Mouse (Mus musculus): ENCODE measurements around the gene Ifnab.
A peak's percentile ranks its signal among the peaks of the same experiment; 100 is the strongest.

Gene Ifnab

DNA sequence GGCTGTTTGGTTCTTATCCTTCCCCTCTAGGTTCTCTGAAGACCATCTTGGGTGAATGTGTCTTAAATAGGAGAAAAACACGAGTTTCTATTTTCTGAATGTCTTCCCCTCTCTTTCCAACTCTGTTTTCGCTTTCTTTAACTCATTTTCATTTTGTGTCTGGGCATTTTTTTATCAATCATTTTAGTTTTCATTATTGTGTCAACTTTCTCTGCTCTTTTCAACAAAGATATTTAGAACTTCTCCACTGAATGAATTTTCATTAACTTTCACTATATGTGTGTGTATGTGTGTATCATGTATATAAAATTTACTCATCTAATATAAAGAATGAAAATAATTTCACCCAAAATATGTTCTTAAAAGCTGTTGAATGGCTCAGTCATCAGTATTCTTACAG is at the start of gene Ifnab:
Gene Ifnab, minus strand, starts transcription at position 101 of the 400 bp plus-strand sequence.
- DNase-seq = no peak

DNA sequence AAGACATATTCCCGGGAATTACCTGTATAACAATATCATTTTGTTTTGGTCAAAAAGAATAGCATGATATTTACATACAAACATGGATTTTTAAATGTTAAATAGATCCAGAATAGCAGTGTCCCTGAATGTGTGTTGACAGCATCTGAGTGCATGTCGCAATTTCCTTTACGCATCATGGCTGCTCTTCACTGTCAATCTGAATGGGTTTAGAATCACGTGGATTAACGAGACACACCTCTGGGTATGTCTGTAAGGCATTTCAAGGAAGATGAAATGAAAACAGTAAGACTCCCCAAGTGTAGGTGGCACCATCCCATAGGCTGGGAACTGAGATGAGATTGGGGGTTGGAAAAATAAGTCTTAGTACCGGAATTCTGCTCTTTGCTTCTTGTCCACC is 47.9 kb upstream of the Ifnab start:
- no peak for DNase-seq

DNA sequence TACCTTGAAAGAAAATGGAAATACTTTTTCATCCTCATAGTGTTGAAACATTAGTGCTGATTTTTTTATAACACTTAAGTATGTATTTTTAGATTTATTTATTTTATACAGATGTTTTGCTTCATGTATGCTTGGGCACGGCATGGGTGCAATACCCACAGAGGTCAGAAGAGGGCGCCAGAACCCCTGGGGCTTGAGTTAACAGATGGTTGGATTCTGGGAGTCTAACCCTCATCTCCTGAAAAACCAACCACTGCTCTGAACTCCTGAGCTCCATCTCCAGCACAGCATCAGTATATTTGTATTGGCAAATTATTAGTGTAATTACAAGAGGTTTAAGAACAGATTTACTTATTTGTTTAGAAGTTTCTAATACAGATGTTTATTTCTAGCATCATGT is 47.3 kb upstream of the Ifnab start:
- peak; percentile 27 for DNase-seq

DNA sequence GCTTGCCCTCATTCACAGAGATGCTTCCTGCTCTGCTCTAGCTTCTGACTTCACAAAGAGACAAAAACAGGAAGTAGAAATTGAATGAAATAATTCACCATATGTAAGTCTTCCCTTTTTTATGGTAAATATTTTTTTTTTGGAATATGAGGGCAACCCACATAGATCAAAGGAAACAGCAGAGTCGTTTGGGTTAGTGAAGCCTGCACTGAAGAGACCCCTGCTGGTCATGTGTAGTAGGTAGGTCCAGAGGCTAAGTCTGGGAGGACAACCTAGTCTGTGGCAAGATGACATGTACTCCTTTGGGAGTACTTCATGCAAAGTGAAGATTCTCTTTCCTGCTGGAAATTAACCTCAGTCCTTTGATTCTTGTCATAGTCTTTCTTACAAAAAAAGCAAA is 36.2 kb upstream of the Ifnab start:
- no peak for DNase-seq

DNA sequence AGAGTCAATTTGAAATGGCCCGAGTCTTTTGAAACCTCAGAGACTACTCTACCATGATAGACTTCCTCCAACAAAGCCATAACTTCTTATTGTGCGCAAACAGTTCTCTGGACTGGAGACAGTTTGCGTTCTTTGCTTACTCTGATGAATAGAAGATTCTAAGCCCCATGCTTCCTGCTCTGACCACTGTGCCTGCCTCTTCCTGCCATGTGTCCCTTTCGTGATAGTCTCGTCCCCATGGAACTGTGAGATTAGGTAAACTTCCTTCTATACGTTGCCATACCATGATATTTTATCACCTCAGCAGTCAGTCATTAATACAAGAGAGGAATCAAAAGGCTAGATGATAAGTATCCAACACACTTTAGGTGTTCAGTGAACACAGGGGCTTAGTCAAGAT is 35.6 kb upstream of the Ifnab start:
- DNase-seq = no peak

DNA sequence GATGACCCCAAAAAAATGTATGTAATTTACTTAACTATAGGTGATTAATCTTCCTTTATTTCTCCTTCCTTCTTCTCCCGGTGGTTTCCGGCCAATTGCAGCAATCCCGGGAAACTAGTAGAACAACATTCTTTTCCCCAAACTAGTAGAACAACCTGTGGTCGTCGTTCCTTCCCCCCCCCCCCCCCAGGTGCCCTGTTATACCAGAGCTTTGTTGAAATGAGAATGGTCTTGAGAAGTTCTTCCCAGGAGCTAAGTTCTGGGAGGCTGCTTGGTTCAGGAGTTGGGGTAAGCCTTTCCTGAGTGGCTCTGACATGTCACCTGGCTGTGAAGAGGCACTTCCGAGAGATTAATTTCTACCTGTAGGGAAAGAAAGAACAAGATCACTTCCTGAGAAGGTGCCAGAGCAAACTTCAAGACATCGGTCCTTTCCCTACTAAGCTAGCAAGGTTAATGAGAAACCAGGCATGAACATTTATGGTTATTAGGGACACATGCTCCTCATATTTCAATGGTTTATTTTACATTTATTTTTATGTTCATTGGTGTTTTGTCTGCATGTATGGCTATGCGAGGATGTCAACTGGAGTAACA is 32.4 kb upstream of the Ifnab start:
- DNase-seq = peak; percentile 10

DNA sequence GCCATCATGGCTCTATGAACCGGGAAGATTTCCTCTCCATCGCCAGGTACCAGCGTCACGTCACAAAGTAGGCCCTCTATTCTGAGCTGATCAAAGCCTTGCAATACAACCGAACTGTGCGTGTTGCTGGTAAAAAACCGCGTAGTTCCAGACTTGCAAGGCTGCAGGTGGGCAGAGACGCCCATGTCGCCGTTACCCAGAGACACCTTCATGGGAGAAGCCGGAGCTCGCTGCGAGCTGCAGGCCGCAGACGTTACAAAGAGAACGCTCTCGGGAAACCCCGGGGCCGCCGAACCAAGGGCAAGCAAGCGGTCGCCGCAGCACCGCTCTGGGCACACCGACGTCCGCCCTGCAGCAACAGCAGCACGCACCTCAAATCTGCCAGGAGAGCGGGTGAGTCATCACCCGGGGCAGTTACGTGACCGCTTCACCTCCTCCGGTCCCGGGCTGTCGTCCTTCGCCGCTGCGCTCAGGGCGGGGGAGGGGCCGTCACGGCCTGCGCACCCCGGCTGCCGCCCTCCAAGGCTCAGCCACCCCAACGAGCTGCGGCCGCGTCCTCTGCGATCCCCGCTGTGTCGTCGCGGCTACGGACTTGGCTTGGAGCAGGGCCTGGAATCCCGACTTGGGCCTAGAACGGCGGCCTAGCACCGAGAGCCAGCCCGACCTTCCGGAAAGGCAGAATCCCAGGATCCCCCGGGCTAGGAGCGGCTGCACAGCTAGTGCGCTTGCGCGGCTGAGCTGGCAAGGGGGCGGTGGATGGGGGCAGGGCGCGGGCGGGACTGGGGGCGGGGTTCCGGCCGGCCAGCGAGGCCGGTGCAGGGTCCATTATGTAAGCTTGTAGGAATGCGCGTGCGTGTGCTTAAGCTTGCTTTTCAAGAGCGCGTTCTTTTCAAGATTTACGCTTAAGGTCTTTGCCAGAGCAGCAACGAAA is 30.9 kb upstream of the Ifnab start, which contains the start of the genes Gm26566 and Klhl9:
Gene Gm26566, plus strand, starts transcription at position 15 of the 931 bp plus-strand sequence.
Gene Klhl9, minus strand, starts transcription at position 675 of the 931 bp plus-strand sequence.
- DNase-seq = peak; percentile 94

DNA sequence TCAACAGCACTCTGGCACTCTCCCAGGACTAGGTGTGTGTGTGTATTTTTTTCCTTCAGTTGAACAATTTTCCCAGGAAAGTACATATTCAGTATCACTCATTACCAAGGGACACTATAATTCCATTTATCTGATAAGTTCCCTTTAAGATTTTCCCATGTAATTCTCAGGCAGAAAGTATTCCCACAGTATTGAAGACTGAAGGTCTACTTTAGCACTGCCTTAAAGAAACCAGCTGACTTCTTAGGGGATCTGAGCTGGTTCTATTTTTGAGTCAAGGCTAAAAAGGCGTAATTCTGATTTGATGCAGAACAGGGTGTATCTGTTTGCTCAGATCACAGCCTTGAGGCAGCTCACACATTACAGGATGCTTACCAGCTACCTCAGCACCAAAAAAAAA is 27.6 kb upstream of the Ifnab start:
- no peak for DNase-seq

DNA sequence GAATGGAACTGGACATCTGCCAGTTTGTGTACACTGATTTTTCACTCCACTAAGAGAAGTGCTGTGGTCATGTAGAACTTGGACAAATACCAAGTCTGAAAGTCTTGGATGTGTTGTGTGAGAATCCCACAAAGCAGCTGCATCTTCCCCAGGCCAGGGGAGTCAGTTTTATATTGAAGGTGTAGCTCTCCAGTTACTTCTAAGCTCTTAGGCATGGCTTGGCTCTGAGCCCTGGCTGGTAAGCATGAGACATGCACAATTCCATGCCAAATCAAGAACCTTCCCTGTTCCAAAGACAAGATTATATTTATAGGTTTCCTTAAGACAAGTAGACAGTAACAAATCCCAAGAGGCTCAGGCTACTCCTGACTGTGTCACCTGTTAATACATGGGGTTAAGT is 23.9 kb upstream of the Ifnab start:
- peak; percentile 13 for DNase-seq

DNA sequence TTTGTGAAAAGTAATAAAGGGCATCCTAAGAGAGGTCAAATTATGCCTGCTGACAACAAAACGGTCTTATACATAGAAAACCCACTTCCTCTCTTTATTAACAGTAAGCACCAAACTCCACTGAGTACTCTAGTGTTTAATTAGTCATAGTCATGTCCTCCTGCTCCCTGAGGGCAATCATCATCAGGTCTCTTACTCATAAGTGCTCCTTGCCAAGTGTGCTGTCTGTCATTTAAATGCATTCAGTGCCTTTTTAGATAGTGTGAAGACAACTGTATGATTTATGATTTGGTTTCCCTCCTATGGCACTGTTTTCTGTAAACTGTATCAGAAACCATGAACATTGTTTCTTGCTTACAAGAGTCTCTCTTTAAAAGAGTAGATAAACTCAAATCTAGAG is 23.1 kb upstream of the Ifnab start:
- no peak for DNase-seq

DNA sequence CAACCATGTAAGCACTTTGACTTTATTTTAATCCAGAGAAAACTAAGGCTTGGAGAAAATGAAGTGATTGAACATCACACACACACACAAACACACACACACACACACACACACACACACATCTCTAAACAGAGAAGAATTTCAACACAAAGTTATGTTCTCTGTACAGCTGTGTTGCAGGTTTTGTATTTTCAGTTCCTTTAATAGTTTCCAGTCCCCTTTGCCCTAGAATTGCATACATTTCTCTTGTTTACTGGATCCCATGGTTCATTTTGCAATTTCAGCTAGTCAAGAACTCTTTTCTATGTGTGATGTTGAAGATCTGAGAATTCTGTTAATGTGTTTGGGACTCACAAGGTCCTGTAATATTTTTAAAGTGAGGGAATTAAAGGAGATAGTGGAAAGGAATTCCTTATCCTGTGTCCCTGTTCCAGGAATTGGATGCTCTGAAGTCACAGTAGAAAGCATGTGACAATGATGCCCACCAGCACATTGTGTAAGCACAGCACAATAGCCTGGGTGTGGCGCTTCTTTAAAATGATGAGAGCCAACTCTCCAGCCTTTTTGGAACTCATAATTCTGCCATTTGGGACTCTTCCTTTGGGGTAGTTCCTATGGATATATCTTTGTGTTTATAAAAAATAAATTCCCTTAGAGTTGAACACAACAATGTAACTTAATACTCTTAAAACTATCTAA is 16.1 kb upstream of the Ifnab start:
- DNase-seq = no peak

DNA sequence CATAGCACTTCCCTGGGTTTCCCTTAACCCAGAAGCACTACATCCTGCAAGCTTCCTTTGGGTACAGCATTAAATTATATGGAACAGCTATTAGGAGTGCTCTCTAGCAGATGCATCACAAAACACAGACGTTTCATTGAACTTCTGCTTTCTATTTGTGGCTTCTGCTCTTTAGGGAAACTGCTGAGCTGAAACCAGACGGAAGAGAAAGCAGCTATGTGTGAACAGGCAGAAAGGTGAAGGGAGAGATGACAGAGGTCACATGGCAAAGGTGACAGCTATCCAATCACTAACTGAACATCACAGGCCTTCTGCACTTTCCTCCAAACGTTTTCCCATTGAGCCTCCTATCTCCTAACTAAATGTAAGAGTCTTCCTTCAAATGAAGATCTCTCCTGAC is 14.8 kb upstream of the Ifnab start:
- DNase-seq = no peak

DNA sequence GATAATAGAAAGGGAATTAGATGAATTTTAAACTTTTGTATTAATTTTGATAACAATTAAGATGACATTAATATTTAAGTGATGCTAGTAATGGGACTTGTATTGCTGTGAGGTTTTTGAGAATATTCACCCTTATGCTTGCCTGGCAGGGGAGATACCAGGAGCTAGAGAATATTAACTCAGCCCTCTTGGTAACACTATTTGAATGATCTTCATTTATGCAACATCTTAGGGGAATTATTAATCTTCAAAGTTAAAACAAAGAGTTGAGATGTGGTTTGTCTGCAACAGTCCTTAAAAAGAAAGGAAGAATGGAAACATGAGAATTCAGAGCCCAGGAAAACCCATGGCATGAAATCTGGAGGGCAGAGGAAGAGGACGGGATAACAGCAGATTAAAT is 8.1 kb upstream of the Ifnab start:
- DNase-seq = no peak

DNA sequence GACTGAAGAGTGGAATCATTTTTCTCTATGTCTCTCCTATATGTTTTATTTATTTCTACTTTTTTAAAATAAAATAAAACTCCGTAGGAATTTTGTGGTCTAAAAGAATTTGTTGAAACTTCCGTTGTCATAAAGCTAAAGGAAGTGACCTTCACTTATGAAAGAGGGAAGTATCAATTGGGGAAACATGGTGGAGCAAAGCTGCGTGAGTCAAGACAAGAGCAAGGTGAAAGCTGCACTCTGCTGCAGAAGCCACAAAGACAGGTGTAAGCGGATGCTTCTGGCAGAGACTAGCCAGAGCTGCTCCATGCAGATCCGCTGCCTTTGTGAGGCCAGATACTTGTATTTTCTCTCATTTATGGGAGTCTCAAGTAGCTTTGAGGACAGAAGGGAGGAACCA is 7.6 kb upstream of the Ifnab start:
- no peak for DNase-seq

DNA sequence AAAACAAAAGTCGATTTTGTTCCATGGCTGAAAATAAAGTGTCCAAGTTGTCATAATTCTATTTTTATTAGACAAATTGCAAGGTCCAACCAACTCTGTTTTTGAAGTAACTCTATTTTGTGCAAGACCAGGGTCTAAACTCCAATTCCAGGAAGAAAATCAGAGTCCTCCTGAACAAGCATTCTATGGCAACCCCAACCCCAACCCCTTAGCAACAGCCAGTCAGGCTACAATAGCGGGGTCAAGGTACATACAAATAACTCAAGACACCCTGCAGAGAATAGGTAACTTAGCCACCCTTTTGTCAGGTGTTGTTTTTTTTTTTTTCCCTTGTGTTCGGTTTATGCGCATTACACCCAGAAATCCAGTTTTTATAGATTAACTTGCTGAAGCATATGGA is 6.6 kb upstream of the Ifnab start:
- no peak for DNase-seq

DNA sequence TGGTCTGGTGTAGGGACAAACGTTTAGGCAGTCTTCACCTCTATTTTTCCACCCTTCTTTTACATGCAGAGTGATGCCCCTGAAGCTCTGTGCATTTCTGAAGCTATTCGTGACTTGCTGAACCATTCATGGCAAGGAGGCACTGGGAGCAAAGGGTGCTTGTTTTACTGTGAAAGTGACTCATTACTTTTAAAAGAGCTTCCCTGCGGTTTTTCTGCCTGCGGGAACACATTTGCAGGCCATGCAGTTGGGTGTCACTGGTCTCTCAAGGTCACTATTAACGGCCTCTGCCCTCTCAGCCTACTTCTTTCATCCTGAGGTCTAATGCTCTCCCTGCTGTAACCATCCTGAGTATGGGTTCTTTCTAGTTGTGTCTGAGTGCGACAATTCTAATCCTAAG is 5.9 kb upstream of the Ifnab start:
- DNase-seq = no peak

DNA sequence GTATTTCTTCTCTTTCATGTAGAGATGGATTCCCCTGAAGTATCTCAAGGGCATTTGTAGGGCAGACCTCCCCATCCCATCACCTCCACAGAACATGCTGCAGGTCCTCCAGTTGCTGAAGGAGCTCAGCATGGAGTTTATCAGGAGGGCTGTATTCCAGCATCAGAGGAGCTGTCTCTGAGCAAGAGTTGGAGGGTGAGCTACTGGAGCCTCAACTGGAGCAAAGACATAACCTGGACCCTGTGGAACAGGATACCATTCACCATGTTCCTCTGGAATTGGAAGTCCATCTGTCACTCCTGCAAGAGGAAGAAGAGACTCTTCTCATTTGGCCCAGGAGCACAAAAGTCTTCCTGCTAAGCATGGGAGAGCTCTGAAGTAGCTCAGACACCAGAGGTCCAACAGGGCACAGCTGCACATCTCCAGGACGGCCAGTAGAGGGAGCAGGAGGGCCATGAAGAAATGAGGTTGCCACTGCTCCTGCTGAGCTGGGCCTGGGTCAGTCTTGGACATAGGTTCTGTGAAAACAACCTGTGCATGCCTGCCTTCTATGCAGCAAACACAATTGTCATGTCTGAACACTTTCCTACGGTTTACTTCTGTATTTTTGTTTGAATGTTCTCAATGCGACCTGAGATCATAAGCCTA is 5.2 kb upstream of the Ifnab start:
- DNase-seq = peak; percentile 56

DNA sequence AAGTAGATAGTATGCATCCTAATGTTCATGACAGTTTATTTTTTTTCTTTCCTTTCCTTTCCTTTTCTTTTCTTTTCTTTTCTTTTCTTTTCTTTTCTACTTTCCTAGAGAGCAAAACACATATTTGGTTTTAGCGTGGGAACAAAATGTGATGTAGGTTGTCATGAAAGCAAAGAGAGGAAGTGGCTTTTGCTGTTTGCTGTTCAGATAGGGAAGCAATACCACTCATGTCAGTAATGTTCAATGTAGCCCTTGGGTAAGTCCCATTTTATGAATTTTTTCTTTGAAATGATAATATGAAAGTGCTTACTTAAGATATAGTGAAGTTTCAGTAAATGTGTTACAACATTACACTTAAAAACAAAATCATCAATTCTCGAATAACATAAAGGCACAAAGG is 2.2 kb upstream of the Ifnab start:
- no peak for DNase-seq

DNA sequence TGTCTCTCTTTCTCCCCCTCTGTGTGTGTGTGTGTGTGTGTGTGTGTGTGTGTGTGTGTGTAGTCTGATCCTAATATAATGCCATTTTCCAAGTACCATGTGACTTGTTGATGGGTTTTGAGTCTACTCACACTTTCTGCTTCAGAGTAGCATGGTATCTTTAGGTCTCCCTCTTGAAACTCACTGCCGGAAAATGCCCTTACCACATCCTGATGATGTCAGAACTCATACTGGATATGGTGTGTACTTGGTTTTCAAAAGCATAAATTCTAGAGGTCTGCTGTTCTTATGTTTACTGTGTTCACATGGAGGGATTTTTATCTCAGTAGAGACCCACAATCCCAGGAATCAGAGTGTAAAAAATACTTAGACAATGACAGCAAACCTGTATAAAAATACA is 1.4 kb upstream of the Ifnab start:
- DNase-seq = no peak

DNA sequence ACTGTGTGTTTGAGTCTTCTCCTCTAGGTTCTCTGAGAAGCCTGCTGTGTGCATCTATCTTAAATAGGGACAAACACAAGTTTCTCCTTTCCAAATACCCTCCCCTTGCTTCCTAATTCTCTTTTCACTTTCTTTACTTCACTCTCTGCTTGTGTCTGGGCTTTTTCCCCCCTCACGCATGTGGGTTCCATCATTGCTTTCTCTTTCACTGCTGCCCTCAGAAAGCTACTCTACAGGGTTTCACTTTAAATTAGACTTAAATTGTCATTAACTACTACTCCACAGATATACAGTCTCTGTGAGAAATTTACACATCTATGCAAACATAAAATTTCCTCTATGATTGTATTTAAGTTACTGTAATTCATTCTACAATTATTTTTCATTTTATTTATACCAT is 7.3 kb downstream of the Ifnab start, which contains the start of gene Ifna2:
Gene Ifna2, minus strand, starts transcription at position 101 of the 400 bp plus-strand sequence.
- no peak for DNase-seq

DNA sequence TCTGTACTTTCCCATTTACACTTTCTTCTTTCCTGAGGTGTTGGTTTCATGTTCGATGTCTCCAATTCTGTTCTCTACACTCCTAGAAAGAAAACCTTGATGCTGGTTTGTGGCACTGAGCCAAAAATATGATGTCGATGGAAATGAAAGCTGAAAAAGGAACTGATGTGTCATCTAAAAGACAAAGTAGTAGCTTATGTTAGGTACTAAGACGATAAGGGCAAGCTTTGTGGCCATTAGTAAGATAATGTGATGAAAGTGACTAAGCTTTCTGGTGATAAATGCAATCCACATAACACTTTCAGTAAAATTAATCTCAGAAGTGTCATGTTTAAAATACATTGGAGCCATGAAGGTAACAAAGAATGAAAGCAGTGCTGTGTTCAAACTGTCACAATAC is 9.8 kb downstream of the Ifnab start:
- DNase-seq = no peak

DNA sequence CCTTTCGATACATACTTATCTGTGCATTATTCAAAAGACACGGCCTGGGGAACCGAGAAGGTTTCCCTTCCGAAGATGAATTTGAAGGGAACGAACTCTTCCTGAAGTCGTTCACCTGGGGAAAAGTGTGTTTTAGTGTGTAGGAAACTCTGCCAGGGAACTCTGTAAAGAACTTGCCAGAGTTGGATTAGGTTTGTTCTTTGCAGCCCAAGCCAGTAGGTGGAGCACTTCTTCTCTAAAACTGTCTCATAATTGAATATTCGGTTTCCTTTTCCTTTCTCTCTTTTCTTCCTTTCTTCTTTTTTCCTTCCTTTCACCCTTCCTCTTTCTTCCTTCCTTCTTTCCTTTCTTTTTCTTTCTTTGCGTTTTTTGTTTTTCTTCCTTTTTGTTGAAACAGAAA is 10.8 kb downstream of the Ifnab start:
- DNase-seq = no peak

DNA sequence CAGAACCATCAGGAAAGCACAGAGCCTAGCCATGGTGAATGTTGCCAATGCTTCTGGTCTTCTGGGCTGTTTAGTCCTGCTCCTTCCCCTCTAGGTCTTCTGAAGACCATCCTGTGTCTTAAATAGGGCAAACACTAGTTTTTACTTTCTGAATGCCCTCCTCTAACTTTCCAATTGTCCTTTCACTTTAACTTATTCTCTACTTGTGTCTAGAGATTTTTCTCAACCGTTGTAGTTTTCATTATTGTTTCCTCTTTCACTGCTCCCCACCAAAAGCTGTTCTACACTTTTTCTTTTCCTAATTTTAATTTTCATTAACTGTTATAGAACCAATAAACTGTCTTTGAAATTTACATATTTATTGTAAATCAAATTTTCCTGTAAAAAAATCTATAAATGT is 14.3 kb downstream of the Ifnab start, which contains the start of gene Ifna16:
Gene Ifna16, minus strand, starts transcription at position 101 of the 400 bp plus-strand sequence.
- DNase-seq = no peak

Data from cerebellum, adult 11-12 months (tissue).